Mouse (Mus musculus) layer of hippocampus, adult 2 months (tissue): Measurements from ENCODE around the gene Olfr464. TPM values are rescaled to one million over a fixed set of nuclear protein-coding genes. Genes with fewer than 3 reads are reported as not detected.
"Not testable (repeated sequence)": the region's sequence is repeated elsewhere in the genome, so short reads cannot be mapped to it uniquely, and the experiment has no call there.

Experiments
- DNase-seq, 2 experiments: peaks; one replicate each; pipeline ENCODE4 v3.0.0; 2022; ENCODE audit warnings: low spot score in 2 of 2
- H3K27ac ChIP-seq: fragments of 200-600 bp; 2 replicates; pipeline ENCODE4 v1.8.1; 2022
- H3K4me3 ChIP-seq: fragments of 200-600 bp; 2 replicates; pipeline ENCODE4 v1.8.1; 2022; ENCODE audit warnings: mild to moderate bottlenecking
- CTCF ChIP-seq: fragments of 200-600 bp; conservative IDR thresholded peaks from 2 replicates; pipeline ENCODE4 v1.8.1; 2022; ENCODE audit warnings: antibody characterized with exemption, mild to moderate bottlenecking, moderate library complexity
- total RNA-seq, 2 experiments: library from RNA; stranded (reverse); gene quantifications; 2 replicates each; pipeline ENCODE4 v1.2.3; 2021

Gene Olfr464
- total RNA-seq, 2 experiments from 2014 or later = not detected

DNA sequence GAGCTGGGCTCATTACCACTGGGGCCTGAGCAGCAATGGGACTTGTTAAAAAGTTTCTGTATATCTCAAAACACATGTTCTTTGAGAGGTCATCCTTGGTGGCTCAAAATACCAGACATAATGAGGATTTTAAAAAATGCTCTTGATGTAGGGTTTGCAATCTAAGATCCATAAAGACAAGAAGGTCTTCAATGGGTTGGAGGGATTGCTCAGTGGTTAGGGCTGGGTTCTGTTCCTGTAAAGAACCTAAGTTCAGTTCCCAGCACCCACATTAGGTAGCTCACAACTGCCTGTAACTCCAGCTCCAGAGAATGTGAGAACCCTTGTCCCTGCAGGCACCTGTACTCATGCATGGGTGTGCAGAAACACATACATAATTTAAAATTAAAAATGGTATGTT lies 23.5 kb downstream of the Olfr464 start, which contains the start of gene Olfr463:
Olfr463 (minus strand) TSS at position 101 of the 400 bp plus-strand sequence.
- no peak for TF ChIP-seq CTCF
- no peak for DNase-seq
- no peak within 1 kb of the TSS for H3K27ac ChIP-seq
- H3K4me3 ChIP-seq = no peak within 1 kb of the TSS

DNA sequence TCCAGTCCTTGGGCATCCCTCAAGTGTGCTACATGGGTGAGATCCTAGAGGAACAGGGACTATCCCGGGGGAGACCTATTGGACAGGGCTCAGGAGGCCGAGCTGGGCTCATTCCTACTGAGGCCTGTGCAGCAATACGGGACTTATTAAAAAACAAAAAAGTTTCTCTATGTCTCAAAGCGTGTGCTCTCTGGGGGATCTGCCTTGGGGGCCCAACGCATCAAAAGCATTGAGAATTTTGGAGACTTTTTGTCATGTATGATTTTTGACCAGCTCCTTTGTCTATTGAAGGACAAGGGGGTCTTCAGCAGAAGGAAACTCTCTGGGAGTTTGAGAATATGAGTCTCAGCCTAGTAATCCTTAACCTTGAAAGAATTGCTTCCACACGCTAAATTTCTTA lies 28.6 kb downstream of the Olfr464 start, which contains the start of gene Olfr462:
Olfr462 (minus strand) TSS at position 101 of the 400 bp plus-strand sequence.
- DNase-seq = no peak
- H3K27ac ChIP-seq = no peak within 1 kb of the TSS
- H3K4me3 ChIP-seq = no peak within 1 kb of the TSS
- no peak for TF ChIP-seq CTCF

- no peak overlapping the region for H3K27ac ChIP-seq
- TF ChIP-seq CTCF = no peak
Measured at GRCm38 (mm10) chr11:87884856-87885255, 35.9 kb downstream of the Olfr464 start.

GRCm38 (mm10) chr11:87883493-87883892 lies 37.3 kb downstream of the Olfr464 start:
- H3K4me3 ChIP-seq = no peak overlapping the region
- TF ChIP-seq CTCF = peak; percentile 73
- no peak overlapping the region for H3K27ac ChIP-seq
- DNase-seq = no peak

More at GRCm38 (mm10) chr11:87884856-87885255, 35.9 kb downstream of the Olfr464 start:
- DNase-seq = no peak
- H3K4me3 ChIP-seq = no peak overlapping the region

DNA sequence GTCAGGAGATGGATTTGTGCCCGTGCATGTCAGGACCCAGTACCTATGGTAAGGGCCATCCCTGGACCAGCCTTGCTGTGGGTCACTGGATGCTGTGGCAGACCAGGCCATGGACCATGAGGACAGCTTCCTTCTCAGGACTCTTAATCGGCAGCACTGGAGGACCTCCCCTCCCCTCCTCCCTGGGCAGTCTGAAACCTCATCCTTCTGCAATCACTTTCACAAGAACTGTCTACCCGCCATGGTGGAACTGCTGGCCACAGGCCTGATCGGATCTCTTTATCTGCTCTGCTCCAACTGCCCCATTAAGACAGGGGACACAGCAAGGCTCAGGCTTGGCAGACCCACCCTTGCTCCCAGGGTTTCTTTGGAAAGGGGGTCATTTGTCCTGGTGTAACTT lies 39.1 kb downstream of the Olfr464 start:
- DNase-seq = no peak
- TF ChIP-seq CTCF = no peak
- H3K27ac ChIP-seq = no peak overlapping the region
- no peak overlapping the region for H3K4me3 ChIP-seq

- H3K4me3 ChIP-seq = no peak overlapping the region
- H3K27ac ChIP-seq = no peak overlapping the region
- no peak for DNase-seq
- TF ChIP-seq CTCF = no peak
Measured at GRCm38 (mm10) chr11:87879826-87880225, 40.9 kb downstream of the Olfr464 start.

- no peak within 1 kb of the TSS for H3K27ac ChIP-seq
- no peak for TF ChIP-seq CTCF
- H3K4me3 ChIP-seq = no peak within 1 kb of the TSS
- no peak for DNase-seq
Measured at GRCm38 (mm10) chr11:87875436-87875835, 45.3 kb downstream of the Olfr464 start, which contains the start of gene Epx. Epx (minus strand) TSS chr11:87875536.

DNA sequence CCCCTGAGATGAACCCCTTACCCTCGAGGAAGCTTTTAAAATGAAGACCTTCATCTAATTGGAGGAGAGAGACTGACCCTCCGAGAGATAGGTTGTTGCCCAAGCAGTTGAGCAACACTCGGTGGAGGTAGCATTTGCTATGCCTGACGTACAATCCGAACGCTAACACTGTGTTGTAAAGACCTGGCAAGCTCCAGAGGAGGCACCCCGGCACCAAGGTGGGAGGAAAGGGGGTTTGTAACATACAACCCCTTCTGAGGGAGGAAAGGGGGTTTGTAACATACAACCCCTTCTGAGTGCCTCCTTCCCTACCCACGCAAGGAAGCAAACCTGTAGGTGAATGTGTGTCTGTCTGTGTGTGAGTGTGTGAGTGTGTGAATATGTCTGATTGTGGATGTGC lies 49.0 kb downstream of the Olfr464 start:
- DNase-seq = no peak
- no peak for TF ChIP-seq CTCF
- H3K4me3 ChIP-seq = no peak overlapping the region

DNA sequence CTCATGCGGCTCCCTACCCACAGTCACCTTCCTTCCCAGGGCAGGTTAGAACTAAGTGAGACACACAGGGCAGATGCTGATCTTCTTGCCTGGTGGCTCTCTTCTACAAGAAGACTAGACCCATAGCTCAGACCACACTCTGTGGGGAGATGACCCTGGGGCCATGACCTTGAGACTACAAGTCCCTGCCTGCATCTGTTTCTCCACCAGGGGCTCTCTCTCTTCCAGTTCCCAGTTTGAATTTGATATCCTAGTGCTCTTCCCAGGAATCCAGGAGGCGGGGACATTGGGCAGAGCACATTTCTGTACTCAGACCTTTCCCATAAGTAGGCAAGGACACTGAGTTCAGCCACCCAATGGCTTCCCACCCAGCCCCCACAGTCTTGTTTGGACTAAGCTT lies 50.7 kb downstream of the Olfr464 start:
- DNase-seq = no peak

More for the DNA sequence above, 49.0 kb downstream of the Olfr464 start:
- no peak overlapping the region for H3K27ac ChIP-seq

GRCm38 (mm10) chr11:87866891-87867290 lies 53.9 kb downstream of the Olfr464 start:
- not testable (repeated sequence) for H3K27ac ChIP-seq, DNase-seq
- TF ChIP-seq CTCF = peak; percentile 51

More for the DNA sequence above, 50.7 kb downstream of the Olfr464 start:
- TF ChIP-seq CTCF = no peak
- no peak overlapping the region for H3K4me3 ChIP-seq
- no peak overlapping the region for H3K27ac ChIP-seq

More at GRCm38 (mm10) chr11:87866891-87867290, 53.9 kb downstream of the Olfr464 start:
- H3K4me3 ChIP-seq = not testable (repeated sequence)

Other genes starting within 250 kb of the Olfr464 start
- gene Supt4a, start 183.4 kb downstream of the Olfr464 start, total RNA-seq = 10 to 100 TPM; 72.1 to 72.8 TPM
- 100 to 1,000 TPM; 155 to 175 TPM for gene Tspoap1, start 160.4 kb downstream of the Olfr464 start, total RNA-seq
- not detected for gene Mpo, start 127.4 kb downstream of the Olfr464 start, total RNA-seq
- under 1 TPM; 0.27 to 0.64 TPM for gene Lpo, start 92.7 kb downstream of the Olfr464 start, total RNA-seq
- gene Mks1, start 67.8 kb downstream of the Olfr464 start, total RNA-seq = 1 to 10 TPM; 5.7 to 5.9 TPM
- not detected for gene Epx, start 45.4 kb downstream of the Olfr464 start, total RNA-seq
- gene Olfr462, start 28.7 kb downstream of the Olfr464 start, total RNA-seq = not detected
- gene Olfr463, start 23.6 kb downstream of the Olfr464 start, total RNA-seq = not detected
- 100 to 1,000 TPM; 447 to 467 TPM for gene Dynll2, start 66.6 kb upstream of the Olfr464 start, total RNA-seq
- gene Srsf1, start 126.4 kb upstream of the Olfr464 start, total RNA-seq = 100 to 1,000 TPM; 234 TPM
- gene Vezf1, start 147.3 kb upstream of the Olfr464 start, total RNA-seq = 10 to 100 TPM; 22.0 to 22.7 TPM
- 10 to 100 TPM; 31.1 to 35.3 TPM for gene Cuedc1, start 177.1 kb upstream of the Olfr464 start, total RNA-seq